Mouse (Mus musculus) hematopoietic stem cell, adult 5-6 weeks (primary cell): ENCODE results near the gene Twf1. TPM values are rescaled to one million over a fixed set of nuclear protein-coding genes. Genes with fewer than 3 reads are reported as not detected.

Source experiments
- ATAC-seq, 2 experiments: fragments of 125-278 bp in 1 of 2; replicated peaks in 1 of 2; 2 replicates each; pipeline ENCODE4 v1.8.0; 2016 to 2017; ENCODE audit warnings: inconsistent platforms in 2 of 2, mild to moderate bottlenecking in 2 of 2, moderate number of reproducible peaks in 2 of 2, low read depth in 1 of 2, moderate TSS enrichment in 1 of 2; ENCODE audit not compliant: low FRiP score in 2 of 2, poor library complexity in 2 of 2, severe bottlenecking in 2 of 2, insufficient read depth in 1 of 2, low TSS enrichment in 1 of 2
- total RNA-seq: library from RNA; stranded (forward); fragments of 172-1452, 232-1000 nt; gene quantifications from 2 replicates; pipeline ENCODE4 v1.2.3, GENCODE M21; 2017

Twf1 gene
- total RNA-seq, 1 experiment from 2014 or later = 34.8 TPM

DNA sequence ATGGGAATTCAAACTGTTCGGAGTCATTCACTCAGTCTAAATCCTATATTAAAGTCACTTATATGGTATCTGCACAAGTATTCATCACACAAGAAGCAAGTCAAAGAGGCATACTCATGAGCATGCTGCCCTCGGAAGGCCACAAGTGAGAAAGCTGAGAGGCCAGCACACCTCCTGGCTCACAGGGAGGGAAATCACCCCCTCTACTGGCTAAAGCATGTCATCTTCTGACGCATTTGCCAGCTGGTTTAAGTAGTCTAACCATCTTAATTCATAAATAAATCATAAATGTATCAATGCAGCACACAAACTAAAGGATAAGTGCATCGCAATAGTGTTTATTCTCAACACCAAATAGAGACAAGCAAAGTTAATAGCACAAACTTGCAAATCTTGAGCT is 5.0 kb downstream of the Twf1 start:
- ATAC-seq = no peak

DNA sequence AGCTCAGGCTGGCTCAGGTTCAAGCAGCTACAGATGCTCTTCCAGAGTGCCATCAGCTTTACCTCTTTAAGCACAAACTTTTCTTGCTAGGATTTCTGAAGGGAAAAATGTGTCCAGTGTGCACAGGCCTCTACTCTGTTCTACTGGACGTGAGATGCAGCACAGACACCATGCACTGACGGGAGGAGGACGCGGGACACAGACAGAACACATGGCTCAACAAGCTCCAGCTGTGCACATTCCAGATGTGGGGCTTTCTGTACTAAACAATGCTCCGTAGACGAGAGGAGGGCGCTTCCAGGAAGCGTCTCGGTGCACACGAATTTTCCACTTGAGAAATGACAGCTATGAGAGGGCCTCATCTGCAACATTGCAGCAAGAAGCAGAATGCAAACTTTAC is 6.5 kb downstream of the Twf1 start:
- no peak for ATAC-seq

DNA sequence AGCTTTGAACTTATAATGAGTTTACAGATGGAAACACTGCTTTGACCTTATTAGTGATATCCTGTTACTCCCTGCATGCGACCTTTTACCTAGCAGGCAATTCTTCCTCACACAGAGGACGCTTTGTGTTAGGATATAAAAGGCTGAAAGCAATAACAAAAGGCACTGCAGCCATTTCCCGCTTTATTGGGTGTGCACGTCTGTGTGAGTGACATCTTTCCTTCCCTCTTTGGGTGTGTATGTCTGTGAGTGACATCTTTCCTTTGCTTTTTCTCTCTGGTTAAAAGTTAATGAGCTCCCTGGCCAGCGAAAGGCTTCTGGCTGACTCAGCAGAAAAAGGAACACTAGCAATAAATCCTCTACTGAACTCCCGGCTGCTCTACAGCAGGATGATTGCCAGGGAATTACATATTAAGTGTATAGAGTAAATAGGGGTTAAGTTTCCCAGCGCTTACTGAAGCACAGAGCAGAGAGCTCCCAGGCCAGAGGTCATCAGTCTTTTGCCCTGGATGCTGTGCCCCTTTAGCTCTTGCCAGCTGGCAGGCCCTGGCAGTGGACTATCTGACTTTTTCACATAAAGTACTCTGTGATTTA is 7.6 kb downstream of the Twf1 start:
- ATAC-seq = no peak

DNA sequence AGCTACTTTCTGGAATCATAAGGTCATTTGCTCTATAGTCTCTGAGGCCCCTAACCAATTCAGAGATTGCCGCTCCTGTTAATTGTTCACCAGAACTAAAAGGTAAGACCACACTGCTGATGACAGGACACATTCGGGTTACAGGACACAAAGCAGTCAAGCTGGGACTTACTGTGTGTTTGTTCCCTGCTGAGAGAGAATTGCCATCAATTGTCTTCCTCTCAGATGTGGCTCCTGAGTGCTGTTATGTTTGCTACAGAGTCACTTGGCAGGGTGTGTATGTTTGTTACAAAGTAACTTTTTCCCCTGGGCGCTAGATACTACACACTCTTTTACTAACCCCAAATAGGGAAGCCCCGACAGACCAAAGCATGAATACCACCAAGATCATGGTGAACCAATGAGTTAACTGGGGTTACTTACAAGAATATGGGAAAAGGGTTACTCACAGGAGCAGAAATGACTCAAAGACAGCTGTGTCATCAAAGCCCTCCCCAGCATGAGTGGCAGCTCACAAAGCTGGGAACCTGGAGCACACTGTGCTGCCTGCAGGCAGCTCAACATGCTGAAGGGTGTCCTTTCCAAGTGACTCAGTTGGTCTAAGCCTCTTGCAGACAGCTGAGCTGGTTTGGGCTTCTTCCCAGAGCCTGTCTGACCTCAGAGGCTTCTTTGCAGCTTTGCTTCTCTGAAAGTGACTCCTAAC is 15.0 kb downstream of the Twf1 start:
- ATAC-seq = no peak

DNA sequence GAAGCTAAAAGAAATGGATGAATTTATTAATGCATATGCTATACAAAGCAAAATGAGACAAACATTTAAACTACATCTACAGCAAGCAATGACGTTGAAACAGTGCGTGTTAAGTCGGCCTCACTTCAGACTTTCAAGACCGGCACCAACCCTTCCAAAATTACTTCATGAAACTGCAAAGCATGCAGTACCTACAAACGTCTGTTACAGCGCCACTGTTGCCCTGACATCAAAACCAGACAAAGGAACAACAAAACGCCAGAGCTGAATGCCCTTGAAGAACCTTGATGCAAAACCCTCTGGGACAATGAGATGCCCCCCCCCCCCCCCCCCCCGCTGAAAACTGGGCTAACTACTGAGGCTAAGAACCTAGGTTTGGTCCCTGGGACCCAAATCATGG is 16.9 kb downstream of the Twf1 start:
- no peak for ATAC-seq

DNA sequence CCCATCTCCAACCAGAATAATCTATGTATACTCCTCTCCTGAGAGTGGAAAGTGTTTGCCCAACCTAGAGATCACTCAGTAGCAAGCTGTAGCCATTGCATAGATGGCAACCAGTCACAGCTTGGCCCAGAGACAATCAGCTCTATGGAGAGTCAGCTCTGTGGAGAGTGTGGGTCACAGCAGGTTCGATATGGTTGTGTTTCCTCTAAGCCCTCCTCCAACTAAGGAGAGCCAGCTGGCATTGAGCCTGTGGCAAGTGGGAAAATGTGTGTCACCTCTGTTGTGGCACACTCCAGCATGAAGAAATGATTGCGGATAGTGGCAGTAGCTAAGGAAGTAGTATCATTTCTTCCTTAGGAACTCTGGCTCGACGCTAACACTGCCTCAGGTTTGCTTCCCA is 18.2 kb downstream of the Twf1 start:
- ATAC-seq = no peak

DNA sequence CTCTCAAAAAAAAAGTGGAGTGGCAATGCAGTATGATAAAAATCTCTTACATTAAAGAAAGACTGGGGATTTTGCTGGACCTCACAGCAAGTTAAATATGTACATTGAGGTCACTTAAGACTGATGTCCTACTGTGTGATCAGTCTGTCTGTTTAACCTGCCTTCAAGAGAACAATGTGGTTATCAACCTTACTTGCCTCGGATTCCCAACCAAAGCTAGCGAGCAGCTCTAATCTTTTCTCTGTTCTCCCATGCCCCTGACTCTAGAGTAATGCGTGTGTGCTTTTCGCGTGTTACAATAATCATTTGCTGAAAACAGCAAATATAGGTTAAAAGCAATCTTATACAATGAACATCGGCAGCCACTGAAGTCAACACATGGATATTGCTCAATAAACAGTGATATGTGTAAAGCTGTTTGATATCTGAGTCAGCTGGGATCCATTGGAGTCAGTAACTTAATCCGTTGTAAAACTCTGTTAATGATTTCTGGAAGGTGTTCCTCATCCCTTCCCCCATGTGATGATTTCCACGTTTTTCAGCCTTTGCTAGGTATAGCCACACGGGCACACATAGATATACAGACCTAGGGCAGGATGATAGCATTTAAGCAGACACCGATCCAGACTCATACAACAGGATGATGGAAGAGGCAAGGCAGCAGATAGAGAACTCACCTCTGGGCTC is 21.1 kb downstream of the Twf1 start:
- ATAC-seq = no peak

DNA sequence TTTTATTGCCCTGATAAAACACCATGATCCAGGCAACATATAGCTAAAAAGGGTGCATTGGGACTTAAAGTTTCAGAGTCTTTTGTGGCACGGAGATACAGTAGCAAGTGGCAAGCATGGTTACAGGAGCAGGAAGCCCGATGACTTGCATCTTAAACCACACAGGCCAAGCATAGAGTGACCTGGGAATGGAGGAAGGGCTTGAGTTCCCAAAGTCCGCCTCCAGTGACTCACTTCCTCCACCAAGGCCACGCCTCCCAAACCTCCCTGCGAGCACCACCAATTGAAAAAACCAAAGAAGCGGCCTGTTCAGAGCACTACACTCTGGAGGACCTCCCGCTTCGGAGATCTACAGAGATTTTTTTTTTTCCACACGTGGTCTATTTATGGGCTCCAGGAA is 23.8 kb downstream of the Twf1 start:
- peak; percentile 99 for ATAC-seq

DNA sequence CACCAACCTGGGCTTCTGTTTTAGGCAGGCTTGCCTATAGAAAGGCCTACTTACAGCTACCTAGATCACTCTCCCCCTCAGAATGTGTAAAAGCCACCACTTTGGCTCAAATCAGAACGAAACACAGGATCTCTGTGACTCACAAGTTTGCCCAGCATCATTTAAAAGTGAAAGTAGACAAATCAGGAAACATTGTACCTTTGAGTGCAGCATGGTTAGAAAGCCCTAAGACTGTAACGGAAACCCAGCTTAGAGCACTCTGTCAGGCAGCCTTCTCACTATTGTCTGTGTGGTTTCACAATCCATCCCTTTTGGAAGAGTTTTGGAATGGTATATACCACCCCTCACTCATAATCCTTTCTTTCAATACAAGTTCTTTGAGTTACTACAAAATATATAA is 24.8 kb downstream of the Twf1 start:
- peak; percentile 51 to 61; a peak in 3 of 4 replicates for ATAC-seq

DNA sequence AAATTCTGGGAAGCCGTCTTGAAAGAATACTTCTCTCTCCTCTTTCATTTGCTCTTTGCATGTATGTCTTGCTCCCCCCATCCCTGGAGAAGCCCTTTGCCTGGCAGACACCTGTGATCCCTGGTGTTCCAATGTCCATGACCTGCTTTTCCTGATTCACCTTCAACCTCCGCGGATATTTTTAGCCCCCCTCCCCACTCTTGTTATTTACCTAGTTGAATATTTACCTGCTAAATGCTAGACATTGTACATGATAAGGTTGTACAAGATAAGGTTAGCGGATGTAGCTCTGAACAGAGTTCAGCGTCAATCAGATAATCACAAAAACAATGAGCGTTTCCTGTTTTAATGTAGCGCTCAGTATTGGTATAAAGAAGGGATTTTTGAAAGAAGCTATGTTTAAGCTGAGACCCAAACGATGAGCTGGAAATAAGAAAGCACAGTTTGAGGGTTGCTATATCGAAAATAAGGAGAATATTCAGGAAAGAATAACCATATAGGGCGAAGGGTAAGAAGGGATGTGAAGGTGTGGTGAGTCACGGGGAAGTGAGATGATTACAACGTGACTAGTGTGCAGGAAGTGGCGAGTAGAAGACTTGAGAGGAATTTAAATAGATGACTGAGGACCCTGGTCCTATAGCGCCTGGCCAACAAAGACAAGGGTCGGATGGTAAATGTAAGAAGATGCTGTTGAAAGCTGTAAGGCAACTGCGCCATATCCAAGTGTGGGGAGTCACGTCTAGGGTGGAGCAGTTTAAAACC is 30.6 kb downstream of the Twf1 start:
- ATAC-seq = no peak

DNA sequence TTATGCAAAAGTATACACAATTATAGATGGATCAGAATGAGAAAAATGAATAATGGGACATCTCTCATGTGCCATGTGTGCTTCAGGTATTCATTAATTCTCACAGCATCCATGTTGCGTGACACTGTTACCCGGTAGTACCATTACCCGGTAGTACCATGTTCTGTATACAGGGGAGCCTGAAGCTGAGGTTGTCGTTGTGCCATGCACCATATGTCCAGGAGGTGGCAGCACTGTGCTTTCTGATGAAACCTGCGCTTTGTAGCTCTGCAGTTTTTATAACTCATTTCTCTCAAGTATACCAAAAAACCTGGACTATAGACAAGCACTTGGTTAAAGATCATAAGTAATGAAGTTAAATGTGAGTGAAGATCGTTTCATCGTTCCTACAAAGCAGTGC is 32.2 kb downstream of the Twf1 start:
- ATAC-seq = peak; percentile 98 to 99

DNA sequence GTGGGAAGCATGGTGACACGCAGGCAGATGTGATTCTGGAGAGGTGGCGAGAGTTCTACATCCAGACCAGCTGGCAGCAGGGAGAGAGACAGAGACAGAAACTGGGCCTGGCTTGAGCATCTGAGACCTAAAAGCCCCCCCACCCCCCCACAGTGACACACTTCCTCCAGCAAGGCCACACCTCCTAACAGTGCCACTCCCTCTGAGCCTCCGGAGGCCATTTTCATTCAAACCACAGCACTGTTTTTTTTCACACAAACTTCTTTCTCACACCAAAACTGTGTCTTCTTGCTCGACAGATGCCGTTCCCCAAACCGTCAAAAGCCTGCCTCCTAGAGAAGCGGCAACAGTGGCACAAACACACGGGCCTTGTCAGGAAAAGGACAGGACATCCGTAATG is 36.2 kb downstream of the Twf1 start:
- ATAC-seq = no peak

DNA sequence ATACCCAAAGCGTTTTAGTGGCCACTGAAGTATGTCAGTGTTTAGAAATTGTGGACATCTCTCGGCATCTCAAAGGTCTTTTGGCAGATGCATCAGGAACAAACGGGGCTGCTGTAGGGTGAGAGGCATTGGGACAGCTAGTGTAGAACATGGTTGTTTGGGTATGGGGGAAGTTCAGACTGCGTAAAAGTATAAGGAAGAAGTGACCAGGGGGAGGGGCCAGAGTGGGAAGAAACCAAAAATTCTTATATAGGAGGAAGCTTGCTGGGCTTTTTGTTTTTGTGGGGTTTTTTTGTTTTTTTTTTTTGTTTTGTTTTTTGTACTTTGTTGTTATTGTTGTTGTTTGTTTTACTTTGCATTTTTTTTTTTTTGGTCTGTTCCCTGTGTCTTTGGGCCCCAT is 44.8 kb downstream of the Twf1 start:
- no peak for ATAC-seq

DNA sequence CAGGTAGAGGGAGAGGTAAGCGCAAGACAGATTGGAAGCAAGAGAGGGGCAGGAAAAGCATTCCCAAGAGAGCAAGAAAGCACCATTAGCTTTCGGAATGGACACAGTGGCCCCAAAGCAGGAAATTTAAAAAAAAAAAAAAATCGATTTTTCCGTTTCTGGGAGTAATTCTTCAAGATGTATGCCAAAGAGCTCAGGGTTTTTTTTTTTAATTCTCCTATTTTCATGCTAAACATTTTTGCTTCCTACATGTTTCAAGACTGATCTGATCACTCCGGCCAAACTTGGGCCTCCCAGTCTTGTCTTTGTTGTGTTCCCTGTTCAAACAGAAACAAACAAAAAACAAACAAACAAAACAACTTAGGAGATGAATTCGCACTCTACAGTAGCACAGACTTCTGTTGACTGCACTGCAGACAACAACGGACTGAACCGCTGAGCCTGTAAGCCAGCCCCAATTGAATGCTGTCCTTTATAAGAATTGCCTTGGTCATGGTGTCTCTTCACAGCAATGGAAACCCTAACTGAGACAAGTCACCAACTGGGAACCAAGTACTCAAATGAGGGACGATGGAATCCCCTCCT is 45.5 kb downstream of the Twf1 start:
- ATAC-seq = no peak

DNA sequence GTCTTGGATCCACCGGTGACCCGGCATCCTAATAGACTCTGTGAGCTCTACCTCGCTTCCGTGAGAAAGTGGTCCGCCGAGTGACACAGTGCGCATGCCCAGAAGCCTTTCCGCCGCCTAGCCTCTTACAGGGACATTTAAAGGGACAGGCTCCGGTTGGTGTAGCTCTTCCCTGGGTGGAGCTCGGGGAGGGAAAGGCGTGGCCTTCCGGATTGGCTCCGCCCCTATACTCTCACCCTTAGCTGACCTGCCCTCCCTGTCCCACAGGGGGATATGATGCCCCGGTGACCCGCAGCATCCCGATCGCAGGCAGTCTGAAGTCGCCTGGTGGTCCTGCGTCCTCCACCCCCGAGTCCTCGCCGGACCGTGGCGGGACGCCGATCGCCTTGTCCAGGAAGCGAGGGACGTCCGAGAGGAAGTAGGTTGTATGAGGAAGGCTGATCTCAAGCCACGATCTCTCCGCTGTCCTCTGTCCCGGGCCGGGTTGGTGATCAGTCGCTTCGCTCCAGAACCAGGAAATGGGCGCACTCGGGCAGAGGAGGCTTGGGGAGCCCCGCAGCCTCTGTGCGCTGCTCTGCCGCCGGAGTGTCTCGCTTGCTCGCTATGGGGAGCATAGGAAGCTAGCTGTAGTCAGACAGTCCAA is 46.2 kb downstream of the Twf1 start, which contains the start of the genes Pus7l and Irak4:
Gene Pus7l, minus strand, starts transcription at position 139 of the 643 bp plus-strand sequence.
Gene Irak4, plus strand, starts transcription at position 235 of the 643 bp plus-strand sequence.
- ATAC-seq = peak; percentile 98

DNA sequence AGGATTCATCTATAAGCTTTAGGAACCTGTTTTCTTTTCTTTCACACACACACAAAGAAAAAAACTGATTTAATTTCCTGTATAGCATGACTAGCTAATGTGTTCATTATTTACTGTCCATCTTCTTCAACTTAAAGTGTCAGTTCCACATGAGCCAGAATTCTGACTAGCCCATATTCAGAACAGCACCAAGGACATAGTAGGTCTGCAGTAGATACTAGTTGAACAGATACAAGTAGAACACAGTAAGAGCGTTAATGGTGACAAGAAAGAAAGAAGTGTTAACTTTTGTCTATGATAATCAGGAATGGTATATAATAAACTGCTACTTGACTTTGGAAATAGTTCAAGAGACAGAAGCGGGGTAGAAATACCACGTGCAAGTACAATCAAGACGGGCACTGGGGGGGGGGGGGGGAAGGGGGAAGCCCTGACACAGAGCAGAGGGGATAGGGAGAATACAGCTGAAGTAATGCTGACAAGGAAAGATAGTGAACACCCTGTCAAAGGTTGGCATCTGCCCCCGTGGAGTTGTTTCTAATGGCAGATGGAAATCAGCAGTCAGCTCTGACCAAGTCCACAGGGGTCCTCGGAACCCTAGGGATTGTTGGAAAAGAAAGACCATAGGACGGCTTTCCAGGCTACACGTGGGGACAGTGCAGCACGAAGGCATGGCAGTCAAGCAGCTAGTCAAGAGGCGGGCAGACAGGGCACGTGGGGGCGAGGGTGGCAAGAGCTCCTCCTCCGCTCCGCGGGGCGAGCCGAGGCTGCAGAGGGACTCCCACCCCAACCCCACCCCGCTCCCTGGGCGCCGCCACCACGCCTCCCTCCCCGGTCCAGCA is 46.9 kb downstream of the Twf1 start:
- peak; percentile 69 to 71 for ATAC-seq
